8 mouse cellular contexts compared by ENCODE assay signal in genomic region chr7:49462328-49462811, GRCm38 (mm10).
DNase-seq lines count a peak whose midpoint lies in the region; ATAC-seq lines count a peak whose summit lies in the region.

No protein-coding gene starts in this region.

- H3K9ac ChIP-seq in kidney, embryonic 14.5 days (ENCODE audit: low read depth, low read length), result peak overlapping the region; percentile 23; the same call in 1 of the 2 replicates
- H3K9ac ChIP-seq in forebrain, embryonic 12.5 days, result no peak overlapping the region

- no peak overlapping the region; the same call in 1 of the 2 replicates for H3K27ac ChIP-seq in embryonic facial prominence, embryonic 10.5 days (replicated peaks)
- peak overlapping the region; percentile 17; the same call in 1 of the 2 replicates for H3K27ac ChIP-seq in kidney, embryonic 14.5 days (ENCODE audit: low read depth, low read length)
- no peak overlapping the region for H3K27ac ChIP-seq in forebrain, embryonic 12.5 days

- WGBS in embryonic facial prominence, embryonic 10.5 days, result 17% methylated on average over 10 of the region's 10 CpGs
- WGBS in kidney, embryonic 14.5 days, result 6% methylated on average over 10 of the region's 10 CpGs
- 35% methylated on average over 10 of the region's 10 CpGs for WGBS in forebrain, embryonic 12.5 days

- peak; percentile 30; the same call in 1 of the 2 replicates for ATAC-seq in kidney, embryonic 14.5 days (ENCODE audit: low FRiP score, low TSS enrichment)
- ATAC-seq in forebrain, embryonic 12.5 days (ENCODE audit: low FRiP score), result no peak

- peak overlapping the region; percentile 29; the same call in 1 of the 2 replicates for H3K4me3 ChIP-seq in embryonic facial prominence, embryonic 10.5 days
- H3K4me3 ChIP-seq in kidney, embryonic 14.5 days (ENCODE audit: low read length), result no peak overlapping the region
- H3K4me3 ChIP-seq in megakaryocyte, embryonic 14.5 days (replicated peaks), result peak overlapping the region; percentile 89
- no peak overlapping the region for H3K4me3 ChIP-seq in forebrain, embryonic 12.5 days (replicated peaks)

- peaks cover 14% of the 10 kb centered on the region for H3K4me1 ChIP-seq in embryonic facial prominence, embryonic 10.5 days
- H3K4me1 ChIP-seq in kidney, embryonic 14.5 days (ENCODE audit: control insufficient read depth, insufficient read depth, low read length), result no peaks in the 10 kb centered on the region
- H3K4me1 ChIP-seq in megakaryocyte, embryonic 14.5 days, result peaks cover 15% of the 10 kb centered on the region
- H3K4me1 ChIP-seq in forebrain, embryonic 12.5 days, result no peaks in the 10 kb centered on the region

- peaks cover 16% of the 10 kb centered on the region for H3K27me3 ChIP-seq in embryonic facial prominence, embryonic 10.5 days (replicated peaks; ENCODE audit: low read depth, poor library complexity, severe bottlenecking)
- H3K27me3 ChIP-seq in kidney, embryonic 14.5 days (ENCODE audit: control insufficient read depth, insufficient read depth, low read length), result no peaks in the 10 kb centered on the region
- H3K27me3 ChIP-seq in megakaryocyte, embryonic 14.5 days (replicated peaks), result peaks cover 8% of the 10 kb centered on the region
- no peaks in the 10 kb centered on the region for H3K27me3 ChIP-seq in forebrain, embryonic 12.5 days

- peaks cover 16% of the 10 kb centered on the region for H3K36me3 ChIP-seq in embryonic facial prominence, embryonic 10.5 days (replicated peaks)
- peaks cover 4% of the 10 kb centered on the region; the same call in 1 of the 2 replicates for H3K36me3 ChIP-seq in kidney, embryonic 14.5 days (ENCODE audit: control insufficient read depth, insufficient read depth, low read length)
- H3K36me3 ChIP-seq in megakaryocyte, embryonic 14.5 days (replicated peaks; ENCODE audit: low read length), result no peaks in the 10 kb centered on the region
- no peaks in the 10 kb centered on the region for H3K36me3 ChIP-seq in forebrain, embryonic 12.5 days (replicated peaks)

- no peaks in the 10 kb centered on the region for H3K9me3 ChIP-seq in embryonic facial prominence, embryonic 10.5 days
- no peaks in the 10 kb centered on the region for H3K9me3 ChIP-seq in kidney, embryonic 14.5 days (ENCODE audit: control insufficient read depth, low read length)
- no peaks in the 10 kb centered on the region for H3K9me3 ChIP-seq in megakaryocyte, embryonic 14.5 days
- no peaks in the 10 kb centered on the region for H3K9me3 ChIP-seq in forebrain, embryonic 12.5 days

- H3K4me2 ChIP-seq in kidney, embryonic 14.5 days (replicated peaks; ENCODE audit: low read depth, low read length), result peak overlapping the region; percentile 26
- no peak overlapping the region for H3K4me2 ChIP-seq in forebrain, embryonic 12.5 days

- peak; percentile 28 for DNase-seq in adrenal gland, postnatal 14 days
- no peak for DNase-seq in adrenal gland, postnatal 25 days
- no peak for DNase-seq in embryonic facial prominence, embryonic 10.5 days (ENCODE audit: low spot score)
- DNase-seq in frontal cortex, postnatal 25 days (ENCODE audit: low spot score in 2 of 2), result no peak
- DNase-seq in right cerebral cortex, postnatal 4 days, result no peak

Comparison
In these comparisons a context has a peak if more than half of its experiments do, and no peak if none do; other contexts are left out.
1. H3K4me3 ChIP-seq: peak in embryonic facial prominence, embryonic 10.5 days (single experiment) and megakaryocyte, embryonic 14.5 days (single experiment); none in kidney, embryonic 14.5 days (single experiment) and forebrain, embryonic 12.5 days (single experiment).